Mouse (Mus musculus): ENCODE data around the gene Wbp1l. TPM values are rescaled to one million over a fixed set of nuclear protein-coding genes. Genes with fewer than 3 reads are reported as not detected.
A peak's percentile ranks its signal among the peaks of the same experiment; 100 is the strongest.

Wbp1l gene
- polyA plus RNA-seq, 1 experiment, result 24.5 TPM

GRCm38 (mm10) chr19:46653616-46654235 is 54.8 kb downstream of the Wbp1l start:
- no peak overlapping the region for H3K4me3 ChIP-seq (ENCODE audit: low read depth, low read length)
- H3K4me1 ChIP-seq (ENCODE audit: control insufficient read depth, insufficient read depth, low read length), result no peaks in the 10 kb centered on the region
- H3K9me3 ChIP-seq (replicated peaks; ENCODE audit: control insufficient read depth, insufficient read depth, low read length, poor library complexity, severe bottlenecking), result no peaks in the 10 kb centered on the region
- no peaks in the 10 kb centered on the region for H3K27me3 ChIP-seq (ENCODE audit: control insufficient read depth, insufficient read depth, low read length, poor library complexity, severe bottlenecking)
- no peak overlapping the region for H3K27ac ChIP-seq (ENCODE audit: insufficient read depth, low read length)
- H3K9ac ChIP-seq (ENCODE audit: low read depth, poor library complexity, severe bottlenecking), result no peak overlapping the region
- 0 out of 2 replicates have a peak, but pooled peaks cover 3% of the 10 kb centered on the region for H3K36me3 ChIP-seq (ENCODE audit: control insufficient read depth, insufficient read depth, low read length, poor library complexity, severe bottlenecking)
- TF ChIP-seq EP300 (IDR thresholded peaks at IDR 0.05; ENCODE audit: insufficient read depth, low read depth, low read length) (no peak), POLR2A (IDR thresholded peaks at IDR 0.05; ENCODE audit: insufficient read depth, low read length) (no peak), CTCF (IDR thresholded peaks at IDR 0.05; ENCODE audit: low read depth, low read length) (no peak)

DNA sequence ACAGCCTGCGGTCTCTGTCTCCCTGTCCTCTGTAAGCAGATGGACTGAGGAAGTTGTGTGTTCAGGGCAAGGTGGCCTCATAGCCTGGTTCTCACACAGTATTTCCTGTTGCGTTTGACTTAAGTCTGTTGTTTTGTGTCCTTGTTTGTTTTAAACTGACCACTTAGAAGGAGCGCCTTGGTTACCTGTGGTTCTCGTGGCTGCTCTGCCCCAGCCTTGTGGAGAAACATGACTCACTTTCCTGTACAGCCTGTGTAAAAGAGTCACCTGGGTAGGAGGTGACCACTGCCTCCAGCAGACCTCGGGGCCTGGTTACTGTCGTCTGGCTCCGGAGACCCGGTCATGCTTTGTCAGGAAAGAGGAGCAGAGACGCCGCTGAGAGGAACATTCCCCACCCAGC is 56.7 kb downstream of the Wbp1l start:
- no peaks in the 10 kb centered on the region for H3K9me3 ChIP-seq (replicated peaks; ENCODE audit: control insufficient read depth, insufficient read depth, low read length, poor library complexity, severe bottlenecking)
- H3K36me3 ChIP-seq (ENCODE audit: control insufficient read depth, insufficient read depth, low read length, poor library complexity, severe bottlenecking), result 0 out of 2 replicates have a peak, but pooled peaks cover 3% of the 10 kb centered on the region
- H3K4me3 ChIP-seq (ENCODE audit: low read depth, low read length), result no peak overlapping the region
- H3K9ac ChIP-seq (ENCODE audit: low read depth, poor library complexity, severe bottlenecking), result no peak overlapping the region
- TF ChIP-seq EP300 (IDR thresholded peaks at IDR 0.05; ENCODE audit: insufficient read depth, low read depth, low read length), result no peak
- no peak for TF ChIP-seq POLR2A (IDR thresholded peaks at IDR 0.05; ENCODE audit: insufficient read depth, low read length)
- no peak for TF ChIP-seq CTCF (IDR thresholded peaks at IDR 0.05; ENCODE audit: low read depth, low read length)
- no peaks in the 10 kb centered on the region for H3K27me3 ChIP-seq (ENCODE audit: control insufficient read depth, insufficient read depth, low read length, poor library complexity, severe bottlenecking)
- no peaks in the 10 kb centered on the region for H3K4me1 ChIP-seq (ENCODE audit: control insufficient read depth, insufficient read depth, low read length)
- H3K27ac ChIP-seq (ENCODE audit: insufficient read depth, low read length), result no peak overlapping the region

DNA sequence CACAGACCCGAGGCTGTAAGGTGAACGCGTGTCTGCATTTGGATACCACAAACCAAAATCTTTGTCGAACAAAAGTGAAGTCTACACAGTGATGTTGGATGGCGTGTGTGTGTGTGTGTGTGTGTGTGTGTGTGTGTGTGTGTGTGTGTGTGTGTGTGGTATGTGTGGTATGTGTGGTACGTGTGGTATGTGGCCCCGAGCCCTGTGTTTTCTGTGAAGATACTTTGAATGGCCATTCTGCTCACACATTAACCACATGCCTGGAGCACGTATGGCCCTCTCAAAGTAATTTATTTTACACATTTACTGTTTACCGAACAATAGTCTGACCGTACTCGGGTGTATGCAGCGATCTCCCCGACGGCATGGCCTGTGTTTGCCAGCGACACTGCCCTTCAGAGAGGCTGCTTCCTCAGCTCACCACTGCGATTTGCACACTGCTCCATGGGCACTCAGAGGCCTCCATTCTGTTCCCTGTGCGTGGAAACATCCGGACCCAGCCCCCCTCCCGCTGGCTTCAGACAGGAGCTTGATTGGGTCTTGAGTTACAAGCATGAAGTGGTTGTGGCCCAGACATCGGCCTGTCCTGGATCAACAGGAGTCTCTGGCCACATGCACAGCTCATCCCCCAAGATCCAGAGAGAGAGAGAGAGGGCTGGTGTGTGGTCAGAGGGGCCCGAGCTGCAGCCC is 57.4 kb downstream of the Wbp1l start:
- H3K27me3 ChIP-seq (ENCODE audit: control insufficient read depth, insufficient read depth, low read length, poor library complexity, severe bottlenecking), result no peaks in the 10 kb centered on the region
- no peak for TF ChIP-seq POLR2A (IDR thresholded peaks at IDR 0.05; ENCODE audit: insufficient read depth, low read length)
- no peaks in the 10 kb centered on the region for H3K4me1 ChIP-seq (ENCODE audit: control insufficient read depth, insufficient read depth, low read length)
- 0 out of 2 replicates have a peak, but pooled peaks cover 3% of the 10 kb centered on the region for H3K36me3 ChIP-seq (ENCODE audit: control insufficient read depth, insufficient read depth, low read length, poor library complexity, severe bottlenecking)
- H3K4me3 ChIP-seq (ENCODE audit: low read depth, low read length), result no peak overlapping the region
- no peak overlapping the region for H3K27ac ChIP-seq (ENCODE audit: insufficient read depth, low read length)
- no peaks in the 10 kb centered on the region for H3K9me3 ChIP-seq (replicated peaks; ENCODE audit: control insufficient read depth, insufficient read depth, low read length, poor library complexity, severe bottlenecking)
- no peak overlapping the region for H3K9ac ChIP-seq (ENCODE audit: low read depth, poor library complexity, severe bottlenecking)

- no peaks in the 10 kb centered on the region for H3K4me1 ChIP-seq (ENCODE audit: control insufficient read depth, insufficient read depth, low read length)
- H3K27ac ChIP-seq (ENCODE audit: insufficient read depth, low read length), result no peak overlapping the region
- no peak overlapping the region for H3K9ac ChIP-seq (ENCODE audit: low read depth, poor library complexity, severe bottlenecking)
- TF ChIP-seq EP300 (IDR thresholded peaks at IDR 0.05; ENCODE audit: insufficient read depth, low read depth, low read length) (no peak), CTCF (IDR thresholded peaks at IDR 0.05; ENCODE audit: low read depth, low read length) (peak; percentile 17)
- H3K4me3 ChIP-seq (ENCODE audit: low read depth, low read length), result no peak overlapping the region
- 0 out of 2 replicates have a peak, but pooled peaks cover 3% of the 10 kb centered on the region for H3K36me3 ChIP-seq (ENCODE audit: control insufficient read depth, insufficient read depth, low read length, poor library complexity, severe bottlenecking)
- H3K27me3 ChIP-seq (ENCODE audit: control insufficient read depth, insufficient read depth, low read length, poor library complexity, severe bottlenecking), result no peaks in the 10 kb centered on the region
- H3K9me3 ChIP-seq (replicated peaks; ENCODE audit: control insufficient read depth, insufficient read depth, low read length, poor library complexity, severe bottlenecking), result no peaks in the 10 kb centered on the region
Measured at GRCm38 (mm10) chr19:46657339-46658020, 58.6 kb downstream of the Wbp1l start.

DNA sequence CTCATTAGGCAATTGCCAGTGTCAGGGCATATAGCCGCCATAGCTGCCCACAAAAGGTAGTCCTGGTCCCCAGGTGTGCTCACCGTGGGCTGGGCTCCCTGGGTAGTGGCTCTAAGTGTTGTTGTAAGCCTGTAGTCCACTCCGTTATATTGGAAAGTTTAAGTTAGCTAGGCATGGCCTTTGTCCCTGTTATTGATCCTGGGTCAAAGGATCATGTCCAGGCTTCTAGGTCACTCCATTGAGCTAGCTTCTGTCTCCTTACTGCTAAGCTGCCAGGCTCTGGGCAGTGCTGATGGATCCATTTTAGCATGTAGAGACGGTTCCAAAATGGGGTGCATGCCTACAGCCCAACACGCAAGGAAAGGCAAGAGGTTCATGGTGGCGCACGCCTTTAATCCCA is 59.5 kb downstream of the Wbp1l start:
- no peak overlapping the region for H3K4me3 ChIP-seq (ENCODE audit: low read depth, low read length)
- TF ChIP-seq CTCF (IDR thresholded peaks at IDR 0.05; ENCODE audit: low read depth, low read length) (no peak), POLR2A (IDR thresholded peaks at IDR 0.05; ENCODE audit: insufficient read depth, low read length) (no peak), EP300 (IDR thresholded peaks at IDR 0.05; ENCODE audit: insufficient read depth, low read depth, low read length) (no peak)
- H3K27me3 ChIP-seq (ENCODE audit: control insufficient read depth, insufficient read depth, low read length, poor library complexity, severe bottlenecking), result no peaks in the 10 kb centered on the region
- H3K27ac ChIP-seq (ENCODE audit: insufficient read depth, low read length), result no peak overlapping the region
- no peak overlapping the region for H3K9ac ChIP-seq (ENCODE audit: low read depth, poor library complexity, severe bottlenecking)
- 0 out of 2 replicates have a peak, but pooled peaks cover 3% of the 10 kb centered on the region for H3K36me3 ChIP-seq (ENCODE audit: control insufficient read depth, insufficient read depth, low read length, poor library complexity, severe bottlenecking)
- H3K9me3 ChIP-seq (replicated peaks; ENCODE audit: control insufficient read depth, insufficient read depth, low read length, poor library complexity, severe bottlenecking), result no peaks in the 10 kb centered on the region
- no peaks in the 10 kb centered on the region for H3K4me1 ChIP-seq (ENCODE audit: control insufficient read depth, insufficient read depth, low read length)

- TF ChIP-seq POLR2A (IDR thresholded peaks at IDR 0.05; ENCODE audit: insufficient read depth, low read length) (no peak), CTCF (IDR thresholded peaks at IDR 0.05; ENCODE audit: low read depth, low read length) (no peak), EP300 (IDR thresholded peaks at IDR 0.05; ENCODE audit: insufficient read depth, low read depth, low read length) (no peak)
- Histone ChIP-seq H3K27me3 (ENCODE audit: control insufficient read depth, insufficient read depth, low read length, poor library complexity, severe bottlenecking) (no peaks in the 10 kb centered on the region), H3K4me3 (ENCODE audit: low read depth, low read length) (no peak overlapping the region), H3K9me3 (replicated peaks; ENCODE audit: control insufficient read depth, insufficient read depth, low read length, poor library complexity, severe bottlenecking) (no peaks in the 10 kb centered on the region), H3K27ac (ENCODE audit: insufficient read depth, low read length) (no peak overlapping the region), H3K36me3 (ENCODE audit: control insufficient read depth, insufficient read depth, low read length, poor library complexity, severe bottlenecking) (0 out of 2 replicates have a peak, but pooled peaks cover 3% of the 10 kb centered on the region), H3K4me1 (ENCODE audit: control insufficient read depth, insufficient read depth, low read length) (no peaks in the 10 kb centered on the region), H3K9ac (ENCODE audit: low read depth, poor library complexity, severe bottlenecking) (no peak overlapping the region)
Measured at GRCm38 (mm10) chr19:46658851-46659250, 60.0 kb downstream of the Wbp1l start.
